Mouse (Mus musculus) liver, postnatal 0 days (tissue): Measurements from ENCODE around the gene Siae. TPM values are rescaled to one million over a fixed set of nuclear protein-coding genes. Genes with fewer than 3 reads are reported as not detected.

Experiments used
- ATAC-seq: fragments of 200-750 bp; cut with Nextera tagmentation; 2 replicates; pipeline ENCODE4 v1.8.0; 2017; ENCODE audit warnings: mild to moderate bottlenecking, moderate library complexity
- DNase-seq: peaks from one replicate; pipeline ENCODE4 v3.0.0-alpha.2; 2016
- H3K27ac ChIP-seq: fragments of 300-500 bp; sonication (generic); 2 replicates; pipeline ENCODE4 v1.5.1; 2014; ENCODE audit warnings: antibody characterized with exemption, moderate library complexity, mild to moderate bottlenecking, low read depth
- H3K27me3 ChIP-seq: fragments of 300-500 bp; sonication (generic); 2 replicates; pipeline ENCODE4 v1.6.1; 2014; ENCODE audit warnings: low read length, control low read depth, mixed read lengths; ENCODE audit not compliant: insufficient read depth
- H3K36me3 ChIP-seq: fragments of 300-500 bp; sonication (generic); replicated peaks from 2 replicates; pipeline ENCODE4 v1.6.1; 2014; ENCODE audit warnings: mild to moderate bottlenecking, control low read depth, low read length, moderate library complexity, mixed read lengths; ENCODE audit not compliant: insufficient read depth
- H3K4me1 ChIP-seq: fragments of 300-500 bp; sonication (generic); 2 replicates; pipeline ENCODE4 v1.6.1; 2014; ENCODE audit warnings: antibody characterized with exemption, mild to moderate bottlenecking, control low read depth; ENCODE audit not compliant: insufficient read depth
- H3K4me2 ChIP-seq: fragments of 300-500 bp; sonication (generic); 2 replicates; pipeline ENCODE4 v1.6.1; 2014; ENCODE audit warnings: low read depth, mild to moderate bottlenecking, low read length, moderate library complexity, mixed read lengths
- H3K4me3 ChIP-seq: fragments of 300-500 bp; sonication (generic); 2 replicates; pipeline ENCODE4 v1.5.1; 2014; ENCODE audit warnings: low read depth, low read length
- H3K9ac ChIP-seq: fragments of 300-500 bp; sonication (generic); replicated peaks from 2 replicates; pipeline ENCODE4 v1.6.1; 2014; ENCODE audit warnings: mild to moderate bottlenecking, moderate library complexity
- H3K9me3 ChIP-seq: fragments of 300-500 bp; sonication (generic); 2 replicates; pipeline ENCODE4 v1.6.1; 2016; ENCODE audit warnings: mild to moderate bottlenecking, control low read depth, low read length, mixed read lengths
- CTCF ChIP-seq: sonication (generic); IDR thresholded peaks from 2 replicates; pipeline ENCODE4 v1.5.1; 2016; ENCODE audit warnings: antibody characterized with exemption, low read depth
- EP300 ChIP-seq: IDR thresholded peaks from 2 replicates; pipeline ENCODE4 v1.6.1; 2016; ENCODE audit warnings: antibody characterized with exemption, low read depth, mild to moderate bottlenecking
- WGBS: fragments of 180-500 bp; shearing (Covaris S2); extraction: QIAGEN DNeasy Blood & Tissue Kit; methylation state at CpG from one replicate; pipeline ENCODE4 v1.1.7; 2014; ENCODE audit not compliant: insufficient replicate concordance; 5-methylcytosine and 5-hydroxymethylcytosine counted together
- polyA plus RNA-seq: library from polyadenylated mRNA; unstranded; fragments of >200 nt; fragmentation: Nextera tagmentation; extraction: Ambion mirVana; gene quantifications from 2 replicates; pipeline ENCODE4 v1.2.1, GENCODE M21; 2015

Siae gene
- polyA plus RNA-seq, 1 experiment from 2014 or later, result 5.2 TPM

GRCm38 (mm10) chr9:37530031-37530887, 25.2 kb upstream of the Siae start:
- peak overlapping the region; percentile 64 for H3K27ac ChIP-seq
- no peaks in the 10 kb centered on the region for H3K9me3 ChIP-seq
- peak overlapping the region; percentile 66 for H3K4me2 ChIP-seq
- 2% methylated on average over 32 of the region's 32 CpGs for WGBS
- peaks cover 48% of the 10 kb centered on the region for H3K27me3 ChIP-seq
- H3K4me3 ChIP-seq, result peak overlapping the region; percentile 23
- peak overlapping the region; percentile 45; the same call in 1 of the 2 replicates for H3K9ac ChIP-seq
- TF ChIP-seq CTCF, result peak; percentile 36
- TF ChIP-seq EP300, result peak; percentile 65
- H3K36me3 ChIP-seq, result no peaks in the 10 kb centered on the region
- DNase-seq (peak; percentile 56), ATAC-seq (peak; percentile 57)
- H3K4me1 ChIP-seq, result peaks cover 19% of the 10 kb centered on the region

DNA sequence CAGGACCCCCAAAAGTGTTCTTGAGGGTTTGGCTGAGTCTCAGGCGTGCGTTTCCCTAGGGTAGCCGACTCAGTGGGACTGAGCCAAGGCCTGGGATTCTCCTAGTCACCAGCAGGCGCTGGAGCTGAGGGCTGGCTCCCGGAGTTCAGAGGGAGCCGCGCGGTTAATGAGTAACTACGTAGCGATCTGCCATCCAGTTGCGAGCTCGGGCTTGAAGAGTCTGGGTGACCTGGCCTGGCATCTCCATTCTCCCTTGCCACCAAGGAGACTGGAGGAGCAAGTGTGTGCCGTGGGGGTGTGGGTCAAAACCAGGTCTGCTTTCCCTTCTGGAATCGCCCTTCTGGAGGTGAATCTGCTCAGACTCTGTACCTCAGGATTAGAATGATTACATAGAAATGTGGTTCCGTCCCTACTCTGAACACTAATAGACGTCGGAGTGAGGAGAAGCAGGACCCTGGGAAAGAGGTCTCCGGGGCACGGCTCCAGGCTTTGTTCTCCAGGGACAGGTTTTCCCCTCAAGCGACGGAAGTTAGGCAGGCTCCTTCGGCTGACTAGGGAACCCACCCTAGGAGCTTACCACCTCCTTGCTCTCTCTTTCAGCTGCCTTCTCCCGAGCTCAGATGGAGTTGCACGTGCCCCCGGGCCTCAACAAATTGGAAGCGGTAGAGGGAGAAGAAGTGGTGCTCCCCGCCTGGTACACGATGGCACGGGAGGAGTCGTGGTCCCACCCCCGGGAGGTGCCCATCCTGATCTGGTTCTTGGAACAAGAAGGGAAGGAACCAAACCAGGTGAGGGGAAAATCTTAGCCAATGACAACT, 24.4 kb upstream of the Siae start:
- Histone ChIP-seq H3K36me3 (no peaks in the 10 kb centered on the region), H3K27ac (peak overlapping the region; percentile 35; the same call in 1 of the 2 replicates), H3K9ac (peak overlapping the region; percentile 45; the same call in 1 of the 2 replicates), H3K4me3 (peak overlapping the region; percentile 23), H3K4me1 (peaks cover 19% of the 10 kb centered on the region), H3K27me3 (peaks cover 48% of the 10 kb centered on the region), H3K4me2 (peak overlapping the region; percentile 66), H3K9me3 (no peaks in the 10 kb centered on the region)
- TF ChIP-seq EP300 (no peak), CTCF (peak; percentile 53)
- DNase-seq, result peak; percentile 73
- ATAC-seq, result peak; percentile 81
- WGBS, result 8% methylated on average over 31 of the region's 31 CpGs

GRCm38 (mm10) chr9:37536851-37537250, 18.6 kb upstream of the Siae start:
- Histone ChIP-seq H3K36me3 (no peaks in the 10 kb centered on the region), H3K4me2 (no peak overlapping the region), H3K4me1 (no peaks in the 10 kb centered on the region), H3K4me3 (no peak overlapping the region), H3K9me3 (no peaks in the 10 kb centered on the region), H3K27ac (no peak overlapping the region), H3K9ac (no peak overlapping the region), H3K27me3 (no peaks in the 10 kb centered on the region)
- DNase-seq (no peak), ATAC-seq (no peak)
- 69% methylated on average over 4 of the region's 4 CpGs for WGBS
- TF ChIP-seq CTCF (no peak), EP300 (no peak)

- WGBS, result 74% methylated on average over 5 of the region's 5 CpGs
- ATAC-seq, result no peak
Measured at GRCm38 (mm10) chr9:37537658-37538250, 17.7 kb upstream of the Siae start.

DNA sequence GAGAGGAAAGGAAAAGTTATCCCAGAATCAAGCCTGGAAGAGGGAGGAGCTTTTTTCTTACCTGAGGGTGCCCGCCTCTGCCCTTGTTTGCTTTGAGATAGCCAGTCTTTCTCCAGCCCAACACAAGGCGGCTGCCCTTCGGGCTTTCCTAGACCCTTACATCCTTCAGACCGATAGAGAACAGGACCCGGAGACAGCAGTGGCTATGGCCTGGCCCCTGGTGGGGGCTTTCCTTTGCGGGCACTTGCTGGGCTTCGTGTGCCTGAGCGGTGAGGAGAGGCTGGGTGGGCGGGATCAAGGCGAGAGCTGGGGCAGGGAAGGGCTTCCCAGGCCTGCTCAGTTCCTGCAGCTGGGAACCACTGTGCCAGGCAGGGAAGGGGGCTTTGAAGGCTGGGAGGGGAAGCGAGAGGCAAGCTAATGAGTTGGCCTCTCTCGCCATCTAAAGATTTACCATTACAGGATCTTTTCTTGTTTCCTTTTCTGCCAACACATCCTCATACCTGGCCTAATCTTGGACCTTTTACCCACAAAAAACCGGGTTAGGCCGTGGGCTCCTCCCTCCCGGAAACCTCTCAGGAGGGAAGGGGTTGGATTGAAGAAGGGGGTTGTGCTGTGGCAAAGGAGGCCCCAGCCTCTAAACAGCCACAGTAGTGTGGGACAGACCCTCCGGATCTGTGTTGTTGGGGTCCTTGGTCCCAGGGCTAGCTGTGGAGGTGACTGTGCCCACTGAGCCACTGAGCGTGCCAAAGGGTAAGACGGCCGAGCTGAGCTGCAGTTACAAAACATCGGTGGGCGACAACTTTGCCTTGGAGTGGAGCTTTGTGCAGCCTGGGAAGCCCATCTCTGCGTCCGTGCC, 16.1 kb upstream of the Siae start, which contains the start of gene Vsig2:
TSS of gene Vsig2 (plus strand) at position 86 of the 856 bp plus-strand sequence.
- H3K27me3 ChIP-seq, result no peaks in the 10 kb centered on the region
- H3K4me2 ChIP-seq, result no peak within 1 kb of the TSS
- 68% methylated on average over 23 of the region's 23 CpGs for whole genome bisulfite sequencing
- H3K9ac ChIP-seq, result no peak within 1 kb of the TSS
- no peak for ATAC-seq
- TF ChIP-seq EP300, result no peak
- TF ChIP-seq CTCF, result no peak
- H3K4me3 ChIP-seq, result no peak within 1 kb of the TSS
- DNase-seq, result no peak
- no peak within 1 kb of the TSS for H3K27ac ChIP-seq
- H3K36me3 ChIP-seq, result no peaks in the 10 kb centered on the region
- no peaks in the 10 kb centered on the region for H3K9me3 ChIP-seq
- no peaks in the 10 kb centered on the region for H3K4me1 ChIP-seq

More at GRCm38 (mm10) chr9:37537658-37538250, 17.7 kb upstream of the Siae start:
- Histone ChIP-seq H3K4me3 (no peak overlapping the region), H3K4me1 (no peaks in the 10 kb centered on the region), H3K36me3 (no peaks in the 10 kb centered on the region), H3K9ac (no peak overlapping the region), H3K4me2 (no peak overlapping the region), H3K27ac (no peak overlapping the region), H3K27me3 (no peaks in the 10 kb centered on the region), H3K9me3 (no peaks in the 10 kb centered on the region)
- TF ChIP-seq EP300, result no peak
- no peak for TF ChIP-seq CTCF
- DNase-seq, result no peak
